Mouse (Mus musculus) spleen, adult 2 months (tissue): ENCODE results near the gene Msrb3.

Experiments
- CTCF ChIP-seq: fragments of 200-500 bp; IDR thresholded peaks from 2 replicates; pipeline ENCODE4 v1.5.1; 2011; ENCODE audit warnings: mild to moderate bottlenecking, inconsistent platforms; ENCODE audit not compliant: insufficient read depth, insufficient read length, insufficient replicate concordance; ENCODE audit errors: extremely low read depth
- POLR2A ChIP-seq: fragments of 200-500 bp; IDR thresholded peaks from 2 replicates; pipeline ENCODE4 v1.6.1; 2011; ENCODE audit warnings: low read depth, low read length, inconsistent platforms

GRCm38 (mm10) chr10:120745138-120745856 lies 153.6 kb downstream of the Msrb3 start:
- TF ChIP-seq CTCF (no peak), POLR2A (no peak)
